Mouse (Mus musculus) neutrophil, adult 83 days (primary cell): Measurements from ENCODE around the gene Gm2163. TPM values are rescaled to one million over a fixed set of nuclear protein-coding genes. Genes with fewer than 3 reads are reported as not detected.

Experiments used
- total RNA-seq, 2 experiments: library from RNA; stranded (reverse); gene quantifications; one replicate each; pipeline ENCODE4 v1.2.4; 2023

The Gm2163 gene
- under 1 TPM in 1 of 2 experiments, not detected in 1; 0.24 TPM for total RNA-seq

DNA sequence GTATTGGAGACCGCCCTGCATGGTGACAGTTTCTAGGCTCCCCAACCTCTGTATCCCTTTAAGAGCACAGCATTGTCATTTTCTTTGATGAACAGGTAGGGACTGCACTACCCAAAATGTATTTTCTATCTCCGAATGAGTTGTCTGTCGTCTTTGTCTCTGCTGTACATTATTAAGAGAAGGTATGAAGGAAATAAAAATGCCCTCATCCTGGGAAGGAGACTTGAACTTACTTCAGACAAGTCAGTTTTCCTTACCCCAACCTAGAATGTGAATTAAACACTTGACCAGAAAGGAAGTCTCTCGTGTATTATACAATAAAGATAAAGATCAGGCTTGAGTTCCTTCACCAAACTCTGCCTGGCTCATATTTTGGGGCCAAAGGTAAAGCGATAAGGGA lies at the start of gene Gm2163:
Gm2163 (plus strand) TSS at position 301 of the 400 bp plus-strand sequence.

DNA sequence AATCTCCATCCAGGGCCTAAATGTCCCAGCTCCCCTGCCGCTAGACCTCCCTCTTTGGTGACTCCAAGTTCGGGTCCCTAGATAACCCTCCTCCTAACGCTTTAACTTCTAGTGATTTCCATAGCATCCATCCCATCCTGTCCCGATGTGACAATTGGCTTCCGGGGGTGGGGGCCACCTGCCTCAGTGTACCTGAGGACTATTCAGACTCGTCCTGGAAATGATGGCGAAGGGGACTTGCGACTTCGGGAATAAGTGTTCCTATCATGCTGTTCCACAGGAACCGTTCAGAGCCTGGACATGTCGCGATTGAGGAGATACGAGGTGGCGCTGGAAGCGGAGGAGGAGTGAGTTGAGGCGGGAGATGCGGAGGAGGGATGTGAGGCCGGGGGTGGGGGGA lies 27.5 kb upstream of the Gm2163 start, which contains the start of gene Gm21586:
Gm21586 (plus strand) TSS at position 301 of the 400 bp plus-strand sequence.

DNA sequence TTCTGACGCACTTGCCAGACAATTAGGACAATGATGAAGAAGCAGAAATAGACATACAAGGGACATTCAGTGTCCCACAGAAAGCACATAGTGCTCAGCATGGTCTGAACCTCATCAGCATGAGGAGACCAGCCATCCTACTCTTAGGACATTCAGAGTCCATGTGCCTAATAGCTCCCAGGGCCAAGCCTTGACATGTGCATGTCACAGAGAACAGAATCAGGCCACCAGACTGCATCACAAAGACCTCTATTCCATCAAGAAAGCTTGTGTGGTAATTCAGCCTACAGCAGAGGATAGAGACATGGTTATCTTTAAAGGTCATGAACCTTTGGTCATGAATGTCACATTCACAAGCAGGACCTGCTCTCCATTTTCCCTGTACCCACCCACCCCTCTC lies 61.5 kb downstream of the Gm2163 start, which contains the start of gene Fam205a2:
Fam205a2 (minus strand) TSS at position 101 of the 400 bp plus-strand sequence.

DNA sequence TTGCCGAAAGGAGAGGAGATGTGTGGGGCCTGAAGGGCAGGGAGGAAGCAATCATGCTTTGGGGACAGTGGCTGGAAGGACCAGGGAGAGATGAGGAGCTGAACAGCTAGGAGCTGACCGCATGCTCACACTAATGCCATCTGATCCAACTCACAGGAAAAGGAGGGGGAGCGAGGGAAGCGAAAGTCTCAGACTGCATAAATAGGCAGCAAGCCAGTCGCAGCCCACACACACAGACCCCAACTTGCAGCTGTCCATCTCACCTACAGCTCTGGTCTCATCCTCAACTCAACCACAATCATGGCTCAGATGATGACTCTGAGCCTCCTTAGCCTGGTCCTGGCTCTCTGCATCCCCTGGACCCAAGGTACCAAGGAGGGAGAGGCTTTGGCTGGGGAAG lies 145.3 kb downstream of the Gm2163 start, which contains the start of gene Gm10591:
Gm10591 (plus strand) TSS at position 301 of the 400 bp plus-strand sequence.

DNA sequence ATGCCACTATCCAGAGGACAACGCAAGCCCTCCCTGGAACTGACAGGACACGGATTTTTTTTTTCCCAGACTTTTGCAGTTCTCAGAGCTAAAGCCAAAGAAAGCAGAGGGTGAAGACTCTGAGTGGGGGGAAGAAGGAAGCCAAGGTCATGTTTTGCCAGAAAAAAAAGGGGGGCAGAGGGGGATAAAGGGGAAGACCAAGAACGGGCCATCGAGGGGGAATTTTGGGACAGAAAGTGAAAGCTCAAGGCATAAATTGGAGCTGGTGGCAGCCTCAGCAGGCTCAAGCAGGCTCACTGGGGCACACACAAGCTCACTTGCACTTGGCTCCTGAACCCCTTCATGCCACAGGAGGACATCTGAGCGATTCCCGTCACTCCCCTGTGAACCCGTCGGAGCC lies 162.9 kb downstream of the Gm2163 start, which contains the start of gene Gm2564:
Gm2564 (plus strand) TSS at position 301 of the 400 bp plus-strand sequence.

Other genes with a start within 250 kb of the Gm2163 start
- gene Gm10600, start 226.1 kb upstream of the Gm2163 start, total RNA-seq: not detected
- gene Ccl21b, start 211.0 kb upstream of the Gm2163 start, total RNA-seq: not detected
- not detected for gene Gm21953, start 172.5 kb upstream of the Gm2163 start, total RNA-seq
- not detected for gene Fam205a3, start 148.4 kb upstream of the Gm2163 start, total RNA-seq
- not detected for gene Gm21586, start 27.4 kb upstream of the Gm2163 start, total RNA-seq
- gene Fam205a2, start 61.4 kb downstream of the Gm2163 start, total RNA-seq: not detected
- not detected for gene Gm10591, start 145.4 kb downstream of the Gm2163 start, total RNA-seq
- gene Gm2564, start 163.0 kb downstream of the Gm2163 start, total RNA-seq: not detected
- gene Ccl27b, start 188.5 kb downstream of the Gm2163 start, total RNA-seq: not detected
- gene Il11ra2, start 195.1 kb downstream of the Gm2163 start, total RNA-seq: not detected